Mouse (Mus musculus): ENCODE measurements around the gene Uba2. TPM values are rescaled to one million over a fixed set of nuclear protein-coding genes. Genes with fewer than 3 reads are reported as not detected.

Uba2 gene
- total RNA-seq, 1 experiment = 298 TPM

DNA sequence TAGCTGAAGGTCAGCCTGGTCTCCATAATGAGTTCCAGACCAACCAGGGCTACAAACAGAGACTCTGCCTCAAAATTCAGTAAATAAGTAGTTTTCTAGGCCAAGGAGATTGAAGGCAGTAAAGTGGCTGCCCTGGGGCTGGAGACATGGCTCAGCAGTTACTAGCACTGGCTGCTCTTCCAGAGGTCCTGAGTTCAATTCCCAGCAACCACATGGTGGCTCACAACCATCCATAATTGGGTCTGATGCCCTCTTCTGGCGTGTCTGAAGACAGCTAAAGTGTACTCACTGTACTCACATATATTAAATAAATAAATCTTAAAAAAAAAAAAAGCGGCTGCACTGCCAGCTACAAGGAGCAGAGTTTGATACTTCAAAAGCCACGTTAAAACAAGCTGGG, 3.4 kb downstream of the Uba2 start:
- in situ Hi-C loops (cut with MboI; ENCODE audit: low sequenced_read_pairs in 2 of 2, unreplicated experiment in 2 of 2) = no loop called here
- H3K4me1 ChIP-seq (ENCODE audit: control insufficient read depth in 2 of 2, insufficient read depth in 2 of 2, low read length in 2 of 2, poor library complexity in 1 of 2) = peaks cover 5 to 10% of the 10 kb centered on the region in 2 experiments; a peak in 1 of 4 replicates
- peaks cover 38% of the 10 kb centered on the region for H3K36me3 ChIP-seq (ENCODE audit: control insufficient read depth, insufficient read depth, low read length, poor library complexity, severe bottlenecking)
- peak overlapping the region; percentile 30; the same call in 1 of the 2 replicates for H3K27ac ChIP-seq (ENCODE audit: insufficient read depth, low read depth, low read length, poor library complexity, severe bottlenecking)
- peak overlapping the region; percentile 64 to 88 for H3K4me3 ChIP-seq (ENCODE audit: insufficient read depth in 1 of 2, low read depth in 1 of 2, low read length in 2 of 2, poor library complexity in 1 of 2, severe bottlenecking in 1 of 2)
- no peak for DNase-seq (ENCODE audit: low read depth, low spot score)
- TF ChIP-seq ZC3H11A (IDR thresholded peaks at IDR 0.05; ENCODE audit: borderline replicate concordance, low read depth, low read length) = no peak
- no peak for TF ChIP-seq MAFK (IDR thresholded peaks at IDR 0.05; ENCODE audit: insufficient read depth, low read depth, low read length)
- TF ChIP-seq ZNF384 (IDR thresholded peaks at IDR 0.05; ENCODE audit: low read depth, low read length) = 0 out of 2 replicates have a peak, but pooled peaks have one; percentile 15
- no peak for TF ChIP-seq HCFC1 (IDR thresholded peaks at IDR 0.05; ENCODE audit: borderline replicate concordance, insufficient read depth, low read length)
- TF ChIP-seq CHD2 (IDR thresholded peaks at IDR 0.05; ENCODE audit: low read depth, low read length) = no peak
- H3K9me3 ChIP-seq (ENCODE audit: control insufficient read depth, insufficient read depth, low read depth, low read length) = no peaks in the 10 kb centered on the region
- H3K9ac ChIP-seq (ENCODE audit: insufficient read depth, low read depth, low read length, poor library complexity, severe bottlenecking) = peak overlapping the region; percentile 75

DNA sequence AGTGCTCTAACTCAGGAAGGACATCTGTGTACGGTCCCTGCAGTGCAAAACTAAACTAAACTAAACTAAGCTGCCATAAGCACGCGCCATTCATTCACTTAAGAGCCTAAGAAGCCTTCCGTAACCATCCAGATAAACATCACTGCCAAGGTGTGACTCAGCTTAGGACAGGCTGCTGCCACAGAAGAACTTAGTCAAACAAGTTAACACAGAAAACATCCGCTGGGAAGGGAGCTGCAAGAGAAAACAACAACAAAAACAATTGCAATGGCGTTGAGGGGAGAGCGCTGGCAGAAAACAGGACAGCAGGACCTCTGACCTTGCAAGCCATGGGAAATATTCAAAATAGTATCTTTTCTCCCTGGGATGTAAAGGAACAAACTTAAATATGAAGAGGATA, 4.7 kb downstream of the Uba2 start:
- TF ChIP-seq MAFK (IDR thresholded peaks at IDR 0.05; ENCODE audit: insufficient read depth, low read depth, low read length) = no peak
- TF ChIP-seq ZNF384 (IDR thresholded peaks at IDR 0.05; ENCODE audit: low read depth, low read length) = no peak
- no peak for TF ChIP-seq HCFC1 (IDR thresholded peaks at IDR 0.05; ENCODE audit: borderline replicate concordance, insufficient read depth, low read length)
- no peak for TF ChIP-seq ZC3H11A (IDR thresholded peaks at IDR 0.05; ENCODE audit: borderline replicate concordance, low read depth, low read length)
- TF ChIP-seq CHD2 (IDR thresholded peaks at IDR 0.05; ENCODE audit: low read depth, low read length) = no peak
- DNase-seq (ENCODE audit: low read depth, low spot score) = no peak
- Histone ChIP-seq H3K9ac (ENCODE audit: insufficient read depth, low read depth, low read length, poor library complexity, severe bottlenecking) (no peak overlapping the region), H3K36me3 (ENCODE audit: control insufficient read depth, insufficient read depth, low read length, poor library complexity, severe bottlenecking) (peaks cover 48% of the 10 kb centered on the region), H3K9me3 (ENCODE audit: control insufficient read depth, insufficient read depth, low read depth, low read length) (no peaks in the 10 kb centered on the region), H3K4me1 (ENCODE audit: control insufficient read depth in 2 of 2, insufficient read depth in 2 of 2, low read length in 2 of 2, poor library complexity in 1 of 2) (peaks cover 5 to 6% of the 10 kb centered on the region in 2 experiments; a peak in 1 of 4 replicates), H3K4me3 (ENCODE audit: insufficient read depth in 1 of 2, low read depth in 1 of 2, low read length in 2 of 2, poor library complexity in 1 of 2, severe bottlenecking in 1 of 2) (no peak overlapping the region), H3K27ac (ENCODE audit: insufficient read depth, low read depth, low read length, poor library complexity, severe bottlenecking) (peak overlapping the region; percentile 20; the same call in 1 of the 2 replicates)
- in situ Hi-C loops (cut with MboI; ENCODE audit: low sequenced_read_pairs in 2 of 2, unreplicated experiment in 2 of 2) = no loop called here

DNA sequence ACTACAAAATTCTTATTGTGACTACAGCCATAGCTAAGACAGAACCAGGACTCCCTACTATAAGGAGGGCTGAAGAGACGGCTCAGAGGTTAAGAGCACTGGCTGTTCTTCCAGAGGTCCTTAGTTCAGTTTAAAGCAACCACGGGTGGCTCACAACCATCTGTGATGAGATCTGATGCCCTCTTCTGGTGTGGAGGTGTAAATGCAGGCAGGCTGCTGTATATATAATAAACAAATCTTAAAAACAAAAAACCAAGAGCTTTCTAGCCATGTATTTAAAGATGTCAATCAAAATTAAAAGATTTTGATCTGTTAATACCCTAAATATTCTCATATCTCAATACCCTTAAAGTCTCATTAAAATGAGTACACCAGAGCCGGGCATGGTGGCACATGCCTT, 10.2 kb downstream of the Uba2 start:
- in situ Hi-C loops (cut with MboI; ENCODE audit: low sequenced_read_pairs in 2 of 2, unreplicated experiment in 2 of 2) = loop anchor here (5.0 to 10.0 kb wide), 2 partner anchors 53 to 56 kb away; no protein-coding TSS in a partner anchor
- H3K36me3 ChIP-seq (ENCODE audit: control insufficient read depth, insufficient read depth, low read length, poor library complexity, severe bottlenecking) = peaks cover 80% of the 10 kb centered on the region
- H3K9me3 ChIP-seq (ENCODE audit: control insufficient read depth, insufficient read depth, low read depth, low read length) = no peaks in the 10 kb centered on the region
- no peak overlapping the region for H3K4me3 ChIP-seq (ENCODE audit: insufficient read depth in 1 of 2, low read depth in 1 of 2, low read length in 2 of 2, poor library complexity in 1 of 2, severe bottlenecking in 1 of 2)
- DNase-seq (ENCODE audit: low read depth, low spot score) = no peak
- peaks cover 0 to 2% of the 10 kb centered on the region in 2 experiments; a peak in 1 of 4 replicates for H3K4me1 ChIP-seq (ENCODE audit: control insufficient read depth in 2 of 2, insufficient read depth in 2 of 2, low read length in 2 of 2, poor library complexity in 1 of 2)
- H3K9ac ChIP-seq (ENCODE audit: insufficient read depth, low read depth, low read length, poor library complexity, severe bottlenecking) = no peak overlapping the region
- H3K27ac ChIP-seq (ENCODE audit: insufficient read depth, low read depth, low read length, poor library complexity, severe bottlenecking) = no peak overlapping the region
- TF ChIP-seq ZC3H11A (IDR thresholded peaks at IDR 0.05; ENCODE audit: borderline replicate concordance, low read depth, low read length) (no peak), ZNF384 (IDR thresholded peaks at IDR 0.05; ENCODE audit: low read depth, low read length) (no peak), MAFK (IDR thresholded peaks at IDR 0.05; ENCODE audit: insufficient read depth, low read depth, low read length) (no peak), CHD2 (IDR thresholded peaks at IDR 0.05; ENCODE audit: low read depth, low read length) (no peak), HCFC1 (IDR thresholded peaks at IDR 0.05; ENCODE audit: borderline replicate concordance, insufficient read depth, low read length) (no peak)

- H3K4me1 ChIP-seq (ENCODE audit: control insufficient read depth in 2 of 2, insufficient read depth in 2 of 2, low read length in 2 of 2, poor library complexity in 1 of 2) = no peaks in the 10 kb centered on the region
- no peak for DNase-seq (ENCODE audit: low read depth, low spot score)
- H3K36me3 ChIP-seq (ENCODE audit: control insufficient read depth, insufficient read depth, low read length, poor library complexity, severe bottlenecking) = peaks cover 80% of the 10 kb centered on the region
- H3K9me3 ChIP-seq (ENCODE audit: control insufficient read depth, insufficient read depth, low read depth, low read length) = no peaks in the 10 kb centered on the region
- no peak overlapping the region; the same call in 1 of the 2 replicates for H3K27ac ChIP-seq (ENCODE audit: insufficient read depth, low read depth, low read length, poor library complexity, severe bottlenecking)
- H3K9ac ChIP-seq (ENCODE audit: insufficient read depth, low read depth, low read length, poor library complexity, severe bottlenecking) = no peak overlapping the region
- TF ChIP-seq HCFC1 (IDR thresholded peaks at IDR 0.05; ENCODE audit: borderline replicate concordance, insufficient read depth, low read length) (no peak), ZNF384 (IDR thresholded peaks at IDR 0.05; ENCODE audit: low read depth, low read length) (no peak), ZC3H11A (IDR thresholded peaks at IDR 0.05; ENCODE audit: borderline replicate concordance, low read depth, low read length) (no peak), CHD2 (IDR thresholded peaks at IDR 0.05; ENCODE audit: low read depth, low read length) (no peak), MAFK (IDR thresholded peaks at IDR 0.05; ENCODE audit: insufficient read depth, low read depth, low read length) (no peak)
- in situ Hi-C loops (cut with MboI; ENCODE audit: low sequenced_read_pairs in 2 of 2, unreplicated experiment in 2 of 2) = loop anchor here (5.0 to 10.0 kb wide), 2 partner anchors 54 to 57 kb away; no protein-coding TSS in a partner anchor
- H3K4me3 ChIP-seq (ENCODE audit: insufficient read depth in 1 of 2, low read depth in 1 of 2, low read length in 2 of 2, poor library complexity in 1 of 2, severe bottlenecking in 1 of 2) = no peak overlapping the region
These were observed 11.4 kb downstream of the Uba2 start for GRCm38 (mm10) chr7:34157994-34158393.

Measured in ES-E14 (cell line).